Mouse (Mus musculus) limb, embryonic 13.5 days (tissue): ENCODE results near the gene Lingo1. TPM values are rescaled to one million over a fixed set of nuclear protein-coding genes. Genes with fewer than 3 reads are reported as not detected.

Experiments used
- ATAC-seq: fragments of 200-750 bp; cut with Nextera tagmentation; 2 replicates; pipeline ENCODE4 v1.8.0; 2017; ENCODE audit warnings: low read depth, moderate number of reproducible peaks, moderate TSS enrichment; ENCODE audit not compliant: low FRiP score
- H3K27ac ChIP-seq: fragments of 300-500 bp; sonication (generic); 2 replicates; pipeline ENCODE4 v1.5.1; 2015; ENCODE audit warnings: inconsistent platforms, mild to moderate bottlenecking, moderate library complexity
- H3K27me3 ChIP-seq: fragments of 300-500 bp; sonication (generic); 2 replicates; pipeline ENCODE4 v1.6.1; 2015; ENCODE audit warnings: mild to moderate bottlenecking, inconsistent platforms
- H3K36me3 ChIP-seq: fragments of 300-500 bp; sonication (generic); 2 replicates; pipeline ENCODE4 v1.6.1; 2015; ENCODE audit warnings: inconsistent platforms, mild to moderate bottlenecking, moderate library complexity
- H3K4me1 ChIP-seq: fragments of 300-500 bp; sonication (generic); 2 replicates; pipeline ENCODE4 v1.6.1; 2015; ENCODE audit warnings: inconsistent platforms
- H3K4me2 ChIP-seq: fragments of 300-500 bp; sonication (generic); replicated peaks from 2 replicates; pipeline ENCODE4 v1.6.1; 2015; ENCODE audit warnings: inconsistent platforms, mild to moderate bottlenecking, moderate library complexity
- H3K4me3 ChIP-seq: fragments of 300-500 bp; sonication (generic); 2 replicates; pipeline ENCODE4 v1.5.1; 2015; ENCODE audit warnings: moderate library complexity, mild to moderate bottlenecking, inconsistent platforms
- H3K9ac ChIP-seq: fragments of 300-500 bp; sonication (generic); 2 replicates; pipeline ENCODE4 v1.6.1; 2015; ENCODE audit warnings: mild to moderate bottlenecking, inconsistent platforms
- H3K9me3 ChIP-seq: fragments of 300-500 bp; sonication (generic); 2 replicates; pipeline ENCODE4 v1.6.1; 2016; ENCODE audit warnings: inconsistent platforms
- WGBS: fragments of 180-500 bp; shearing (Covaris S2); methylation state at CpG from one replicate; pipeline ENCODE4 v1.1.7; 2015; 5-methylcytosine and 5-hydroxymethylcytosine counted together
- polyA plus RNA-seq: library from polyadenylated mRNA; unstranded; fragments of >200 nt; fragmentation: Nextera tagmentation; extraction: Ambion mirVana; gene quantifications from 2 replicates; pipeline ENCODE4 v1.2.1, GENCODE M21; 2015

Lingo1 gene
- polyA plus RNA-seq, 1 experiment from 2014 or later, result 3.0 TPM

- H3K4me1 ChIP-seq, result peaks cover 24% of the 10 kb centered on the region
- H3K4me2 ChIP-seq, result peak overlapping the region; percentile 62
- H3K36me3 ChIP-seq, result no peaks in the 10 kb centered on the region
- 8% methylated on average over 21 of the region's 21 CpGs for WGBS
- H3K27me3 ChIP-seq, result peaks cover 30% of the 10 kb centered on the region
- H3K4me3 ChIP-seq, result peak overlapping the region; percentile 26
- H3K9me3 ChIP-seq, result no peaks in the 10 kb centered on the region
- ATAC-seq, result no peak
- H3K9ac ChIP-seq, result peak overlapping the region; percentile 45; the same call in 1 of the 2 replicates
- H3K27ac ChIP-seq, result no peak overlapping the region
Observed at GRCm38 (mm10) chr9:56825476-56826213, 29.4 kb upstream of the Lingo1 start.

DNA sequence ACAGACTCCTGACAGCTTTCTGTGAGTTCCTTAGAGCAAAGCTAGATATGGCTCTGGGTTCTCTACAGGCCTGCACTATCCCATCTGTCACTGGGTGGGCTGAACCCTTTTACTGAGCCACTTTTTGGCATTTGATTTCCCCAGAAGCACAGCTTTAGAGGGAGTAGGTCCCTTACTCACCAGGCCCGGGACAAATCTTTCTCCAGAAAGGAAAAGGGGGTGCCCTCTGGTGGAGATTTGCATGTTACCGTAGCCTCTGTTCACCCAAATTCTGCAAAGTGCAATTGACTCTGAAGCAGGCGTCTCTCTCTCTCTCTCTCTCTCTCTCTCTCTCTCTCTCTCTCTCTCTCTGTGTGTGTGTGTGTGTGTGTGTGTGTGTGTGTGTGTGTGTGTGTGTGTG is 28.6 kb upstream of the Lingo1 start:
- Histone ChIP-seq H3K4me3 (no peak overlapping the region), H3K27me3 (peaks cover 28% of the 10 kb centered on the region), H3K9me3 (no peaks in the 10 kb centered on the region), H3K9ac (no peak overlapping the region), H3K36me3 (no peaks in the 10 kb centered on the region), H3K4me1 (peaks cover 16% of the 10 kb centered on the region), H3K4me2 (no peak overlapping the region), H3K27ac (no peak overlapping the region)
- no peak for ATAC-seq
- 0% methylated on average over 3 of the region's 3 CpGs for WGBS

- H3K9ac ChIP-seq, result no peak overlapping the region
- no peak overlapping the region for H3K27ac ChIP-seq
- WGBS, result 80% methylated on average over 1 of the region's 1 CpGs
- no peaks in the 10 kb centered on the region for H3K36me3 ChIP-seq
- no peak for ATAC-seq
- H3K4me1 ChIP-seq, result no peaks in the 10 kb centered on the region
- no peak overlapping the region for H3K4me3 ChIP-seq
- no peak overlapping the region for H3K4me2 ChIP-seq
- peaks cover 19% of the 10 kb centered on the region for H3K27me3 ChIP-seq
- 0 out of 2 replicates have a peak, but pooled peaks cover 4% of the 10 kb centered on the region for H3K9me3 ChIP-seq
Observed at GRCm38 (mm10) chr9:56810916-56811315, 14.6 kb upstream of the Lingo1 start.

DNA sequence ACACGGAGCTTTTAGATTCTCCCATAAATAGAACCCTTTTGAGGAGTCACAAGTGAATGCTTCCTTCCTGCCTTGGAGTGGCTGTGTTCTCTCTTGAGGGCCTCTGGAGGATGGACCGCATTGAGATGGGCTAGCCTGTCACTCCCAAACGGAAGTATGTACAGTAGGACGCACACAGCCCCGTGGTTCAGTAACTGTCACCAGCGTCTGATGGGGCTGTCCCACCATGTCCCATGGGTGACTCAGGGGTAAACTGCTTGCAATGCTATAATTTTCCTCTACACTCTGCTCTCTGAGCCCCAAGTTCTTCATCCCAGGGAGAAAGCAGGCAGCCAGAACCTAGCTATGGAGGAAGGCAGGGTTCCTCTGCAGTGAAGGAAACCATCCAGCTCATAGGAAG is 11.7 kb upstream of the Lingo1 start:
- Histone ChIP-seq H3K9ac (no peak overlapping the region), H3K27ac (no peak overlapping the region), H3K4me1 (no peaks in the 10 kb centered on the region), H3K27me3 (peaks cover 13% of the 10 kb centered on the region), H3K9me3 (0 out of 2 replicates have a peak, but pooled peaks cover 4% of the 10 kb centered on the region), H3K4me2 (no peak overlapping the region), H3K36me3 (no peaks in the 10 kb centered on the region), H3K4me3 (no peak overlapping the region)
- 84% methylated on average over 6 of the region's 6 CpGs for WGBS
- no peak for ATAC-seq

GRCm38 (mm10) chr9:56803146-56803545 is 6.9 kb upstream of the Lingo1 start:
- H3K4me1 ChIP-seq, result no peaks in the 10 kb centered on the region
- H3K4me2 ChIP-seq, result no peak overlapping the region
- H3K27ac ChIP-seq, result no peak overlapping the region
- no peaks in the 10 kb centered on the region for H3K9me3 ChIP-seq
- no peaks in the 10 kb centered on the region for H3K36me3 ChIP-seq
- H3K4me3 ChIP-seq, result no peak overlapping the region
- WGBS, result 94% methylated on average over 7 of the region's 7 CpGs
- peaks cover 31% of the 10 kb centered on the region for H3K27me3 ChIP-seq
- H3K9ac ChIP-seq, result no peak overlapping the region
- ATAC-seq, result no peak

DNA sequence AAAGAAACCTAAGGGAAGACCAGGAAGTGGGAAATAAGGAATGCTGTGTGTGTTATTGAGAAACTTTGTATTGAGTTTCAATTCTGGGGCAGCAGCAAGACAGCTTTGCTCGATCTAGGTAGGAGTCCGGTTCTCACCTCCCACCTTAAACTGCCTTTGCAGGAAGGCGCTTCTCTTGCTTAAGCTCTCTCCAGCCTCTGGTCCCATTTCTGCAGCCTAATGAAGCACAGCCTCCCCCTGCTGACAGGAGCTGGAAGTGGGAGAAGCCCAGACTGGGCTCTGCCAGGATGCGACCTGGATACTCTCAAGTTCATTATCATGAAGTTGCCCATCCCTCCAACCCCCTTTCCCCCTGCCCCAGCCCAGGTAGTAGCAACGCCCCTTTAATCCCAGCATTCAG is 1.6 kb upstream of the Lingo1 start:
- Histone ChIP-seq H3K4me1 (peaks cover 18% of the 10 kb centered on the region), H3K9me3 (no peaks in the 10 kb centered on the region), H3K36me3 (no peaks in the 10 kb centered on the region), H3K4me2 (no peak overlapping the region), H3K27me3 (peaks cover 78% of the 10 kb centered on the region), H3K9ac (no peak overlapping the region), H3K4me3 (no peak overlapping the region; the same call in 1 of the 2 replicates), H3K27ac (no peak overlapping the region)
- WGBS, result 9% methylated on average over 5 of the region's 5 CpGs
- ATAC-seq, result no peak

DNA sequence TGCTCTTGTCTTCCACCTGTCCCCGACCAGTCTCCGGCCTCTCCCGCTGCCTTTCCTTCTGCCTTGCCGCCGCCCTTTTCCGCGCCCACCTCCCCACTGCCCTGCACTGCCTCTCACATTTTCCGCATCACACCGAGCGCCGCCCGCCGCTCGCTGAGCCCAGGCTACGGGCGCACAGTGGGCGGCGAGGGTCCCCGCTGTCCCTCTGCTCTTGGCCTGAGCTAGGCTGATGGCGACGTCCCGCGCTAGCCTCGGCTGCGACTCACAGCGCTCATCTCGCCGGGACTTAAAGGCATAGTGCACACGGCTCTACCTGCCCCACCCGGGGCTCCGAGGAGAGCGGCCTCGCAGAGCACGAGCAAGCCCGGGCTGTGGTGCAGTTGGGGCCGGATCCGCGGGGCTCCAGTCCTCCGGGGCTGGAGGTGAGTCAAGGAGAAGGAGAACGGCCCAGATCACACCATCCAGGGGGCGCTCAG is 426 bp upstream of the Lingo1 start:
- H3K36me3 ChIP-seq, result no peaks in the 10 kb centered on the region
- under 1% methylated on average over 41 of the region's 41 CpGs for WGBS
- H3K9ac ChIP-seq, result peak overlapping the region; percentile 54
- ATAC-seq, result no peak
- H3K4me2 ChIP-seq, result peak overlapping the region; percentile 98
- H3K4me1 ChIP-seq, result peaks cover 18% of the 10 kb centered on the region
- H3K9me3 ChIP-seq, result no peaks in the 10 kb centered on the region
- peak overlapping the region; percentile 55 for H3K4me3 ChIP-seq
- H3K27ac ChIP-seq, result no peak overlapping the region
- H3K27me3 ChIP-seq, result peaks cover 83% of the 10 kb centered on the region

GRCm38 (mm10) chr9:56791696-56792261 is 4.5 kb downstream of the Lingo1 start:
- H3K27me3 ChIP-seq, result peaks cover 49% of the 10 kb centered on the region
- H3K36me3 ChIP-seq, result no peaks in the 10 kb centered on the region
- no peak overlapping the region for H3K9ac ChIP-seq
- H3K4me1 ChIP-seq, result peaks cover 15% of the 10 kb centered on the region
- H3K4me3 ChIP-seq, result no peak overlapping the region
- no peak for ATAC-seq
- H3K27ac ChIP-seq, result no peak overlapping the region
- no peaks in the 10 kb centered on the region for H3K9me3 ChIP-seq
- WGBS, result 73% methylated on average over 11 of the region's 11 CpGs
- H3K4me2 ChIP-seq, result no peak overlapping the region

GRCm38 (mm10) chr9:56784576-56784975 is 11.7 kb downstream of the Lingo1 start:
- H3K4me2 ChIP-seq, result no peak overlapping the region
- H3K9ac ChIP-seq, result no peak overlapping the region
- H3K36me3 ChIP-seq, result no peaks in the 10 kb centered on the region
- H3K9me3 ChIP-seq, result peaks cover 3% of the 10 kb centered on the region; the same call in 1 of the 2 replicates
- no peaks in the 10 kb centered on the region; the same call in 1 of the 2 replicates for H3K27me3 ChIP-seq
- no peak for ATAC-seq
- no peaks in the 10 kb centered on the region for H3K4me1 ChIP-seq
- WGBS, result 88% methylated on average over 10 of the region's 10 CpGs
- no peak overlapping the region for H3K4me3 ChIP-seq
- H3K27ac ChIP-seq, result no peak overlapping the region

DNA sequence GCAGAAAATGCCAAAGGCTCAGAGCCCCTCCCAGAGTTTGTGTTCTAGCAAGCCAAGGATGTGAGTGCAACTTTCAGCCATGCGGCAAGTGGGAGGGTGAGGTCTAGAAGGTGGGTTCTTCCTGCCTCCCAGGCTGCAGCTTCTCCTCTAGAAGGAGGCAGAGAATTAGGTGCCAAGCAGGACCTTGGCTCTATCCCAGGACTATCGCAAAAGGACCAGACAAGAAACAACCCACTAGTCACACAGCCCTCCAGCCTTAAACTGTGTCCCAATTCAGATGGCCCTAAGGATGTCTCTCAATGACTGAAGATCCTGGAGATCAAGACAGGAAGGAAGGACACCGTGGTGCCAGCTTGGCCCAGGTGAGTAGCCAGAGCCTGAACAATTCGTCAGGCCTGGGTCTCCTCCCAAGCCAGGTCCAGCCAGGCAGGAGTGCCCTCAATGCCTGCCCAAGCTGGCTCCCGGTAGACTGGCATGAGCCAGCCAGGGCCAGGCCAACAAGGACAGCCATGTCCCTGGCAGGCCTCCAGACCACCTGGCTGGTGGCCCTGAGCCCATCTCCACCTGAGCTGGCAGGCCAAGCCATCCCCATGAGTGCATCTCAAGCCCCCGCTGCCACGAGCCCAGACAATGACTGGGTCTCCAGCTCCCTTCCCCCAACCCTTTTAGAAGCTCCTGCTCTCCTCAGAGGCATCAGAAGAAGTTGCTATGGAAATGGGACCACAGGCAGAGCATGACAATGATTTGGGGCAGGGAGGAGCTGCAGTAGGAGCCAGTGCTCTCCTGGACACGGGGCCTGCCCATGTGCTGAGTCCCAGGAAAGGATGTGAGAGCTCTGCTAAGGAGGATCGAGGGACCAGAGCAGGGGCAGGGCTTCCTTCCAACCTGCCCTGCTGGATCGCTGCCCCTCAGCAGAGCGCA is 19.1 kb downstream of the Lingo1 start:
- H3K36me3 ChIP-seq, result no peaks in the 10 kb centered on the region
- no peak for ATAC-seq
- no peak overlapping the region for H3K4me2 ChIP-seq
- no peak overlapping the region for H3K9ac ChIP-seq
- peaks cover 2% of the 10 kb centered on the region; the same call in 1 of the 2 replicates for H3K9me3 ChIP-seq
- WGBS, result 69% methylated on average over 11 of the region's 11 CpGs
- 0 out of 2 replicates have a peak, but pooled peaks cover 2% of the 10 kb centered on the region for H3K27me3 ChIP-seq
- H3K27ac ChIP-seq, result no peak overlapping the region
- no peak overlapping the region for H3K4me3 ChIP-seq
- H3K4me1 ChIP-seq, result no peaks in the 10 kb centered on the region

DNA sequence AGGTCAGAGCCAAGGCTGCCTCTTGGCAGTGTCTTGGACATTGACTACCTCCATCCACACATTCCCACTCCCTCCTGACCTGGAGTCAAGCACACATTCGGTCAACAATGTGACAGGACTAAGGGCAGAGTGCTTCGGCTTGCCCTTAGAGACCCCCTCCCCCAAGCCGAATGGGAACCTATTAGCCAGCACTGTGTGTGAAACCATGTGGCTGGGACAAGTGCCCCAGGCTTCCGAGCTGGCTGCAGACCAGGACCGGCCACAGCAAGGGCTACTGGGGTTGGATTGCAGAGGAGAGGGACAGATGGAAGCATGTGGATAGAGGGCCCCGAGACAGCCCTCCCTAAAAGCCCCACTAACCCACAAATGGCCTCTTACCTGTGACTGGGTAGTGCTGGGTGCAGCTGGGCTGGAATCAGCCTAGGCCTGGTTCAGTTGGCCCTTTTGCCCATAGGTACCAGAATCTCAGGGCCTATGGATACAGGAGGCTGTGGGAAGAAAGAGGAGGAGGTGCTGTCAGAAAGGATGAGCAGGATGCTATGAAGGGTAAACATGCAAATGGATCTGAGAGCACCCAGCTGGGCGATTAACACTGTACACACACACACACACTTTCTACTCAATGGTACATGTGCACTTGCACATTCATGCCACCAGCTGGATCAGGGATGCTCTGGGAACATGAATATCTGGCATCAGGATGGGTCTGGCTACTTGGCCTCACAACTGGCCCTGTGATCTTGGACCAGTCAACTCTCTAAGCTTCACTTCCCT is 20.9 kb downstream of the Lingo1 start:
- Histone ChIP-seq H3K9me3 (no peaks in the 10 kb centered on the region), H3K27ac (no peak overlapping the region), H3K4me1 (0 out of 2 replicates have a peak, but pooled peaks cover 3% of the 10 kb centered on the region), H3K4me3 (no peak overlapping the region), H3K36me3 (no peaks in the 10 kb centered on the region), H3K27me3 (0 out of 2 replicates have a peak, but pooled peaks cover 2% of the 10 kb centered on the region), H3K4me2 (no peak overlapping the region), H3K9ac (no peak overlapping the region)
- no peak for ATAC-seq
- 60% methylated on average over 7 of the region's 7 CpGs for WGBS
